Mouse (Mus musculus): ENCODE data around the gene Ciita.

- TF ChIP-seq CTCF (IDR thresholded peaks at IDR 0.05; ENCODE audit: borderline replicate concordance, extremely low read depth, insufficient read depth, insufficient read length) (no peak), POLR2A (IDR thresholded peaks at IDR 0.05; ENCODE audit: borderline replicate concordance, extremely low read depth, insufficient read depth, insufficient read length, poor library complexity, severe bottlenecking) (no peak)
Observed at GRCm38 (mm10) chr16:10492587-10492986, 12.7 kb downstream of the Ciita start.

All from brain, embryonic 14.5 days (tissue).